Mouse (Mus musculus): ENCODE data around the gene Csnk1d. TPM values are rescaled to one million over a fixed set of nuclear protein-coding genes. Genes with fewer than 3 reads are reported as not detected.

The Csnk1d gene
- total and polyA plus RNA-seq, 3 experiments: 77.8 to 136 (median 96.8) TPM

GRCm38 (mm10) chr11:120964195-120965157, 26.7 kb downstream of the Csnk1d start:
- Histone ChIP-seq H3K9me3 (replicated peaks; ENCODE audit: low read length) (no peaks in the 10 kb centered on the region), H3K27me3 (replicated peaks) (no peaks in the 10 kb centered on the region), H3K9ac (ENCODE audit: insufficient read depth, low read depth) (no peak overlapping the region), H3K79me2 (replicated peaks; ENCODE audit: control insufficient read depth, extremely low read depth, insufficient read depth, poor library complexity, severe bottlenecking) (0 out of 2 replicates have a peak, but pooled peaks cover 3% of the 10 kb centered on the region), H3K4me2 (ENCODE audit: insufficient read depth, low read depth, poor library complexity, severe bottlenecking) (no peak overlapping the region), H3K36me3 (replicated peaks in 1 of 2; ENCODE audit: control insufficient read depth in 1 of 2, insufficient read depth in 1 of 2, low read length in 1 of 2) (peaks cover 82 to 100% of the 10 kb centered on the region in 2 experiments), H3K27ac (ENCODE audit: insufficient read depth, low read depth) (no peak overlapping the region), H3K4me1 (ENCODE audit: control insufficient read depth in 1 of 2, insufficient read depth in 2 of 2) (no peaks in the 10 kb centered on the region), H3K4me3 (replicated peaks in 1 of 3; ENCODE audit: low read depth in 2 of 3, low read length in 2 of 3, poor library complexity in 1 of 3) (no peak overlapping the region)
- dilution Hi-C loops (cut with MboI; ENCODE audit: extremely low pct_ligation_motif_present, extremely low pct_unique_long_range_greater_than_20kb, low sequenced_read_pairs): no loop called here
- DNase-seq (ENCODE audit: extremely low read depth): no peak
- in situ Hi-C loops (cut with MboI; ENCODE audit: low pct_ligation_motif_present, low pct_unique_long_range_greater_than_20kb, low sequenced_read_pairs): no loop called here
- no peak for TF ChIP-seq USF2 (conservative IDR thresholded peaks at IDR 0.05; ENCODE audit: low read depth, low read length)
- TF ChIP-seq EP300 (IDR thresholded peaks at IDR 0.05; ENCODE audit: low read length): no peak
- TF ChIP-seq USF1 (IDR thresholded peaks at IDR 0.05; ENCODE audit: low read depth, low read length): no peak

- no peaks in the 10 kb centered on the region for H3K9me3 ChIP-seq (replicated peaks; ENCODE audit: low read length)
- H3K4me3 ChIP-seq (replicated peaks in 1 of 3; ENCODE audit: low read depth in 2 of 3, low read length in 2 of 3, poor library complexity in 1 of 3): no peak overlapping the region
- no peak overlapping the region for H3K4me2 ChIP-seq (ENCODE audit: insufficient read depth, low read depth, poor library complexity, severe bottlenecking)
- H3K36me3 ChIP-seq (replicated peaks in 1 of 2; ENCODE audit: control insufficient read depth in 1 of 2, insufficient read depth in 1 of 2, low read length in 1 of 2): peaks cover 84 to 100% of the 10 kb centered on the region in 2 experiments
- H3K27me3 ChIP-seq (replicated peaks): no peaks in the 10 kb centered on the region
- H3K79me2 ChIP-seq (replicated peaks; ENCODE audit: control insufficient read depth, extremely low read depth, insufficient read depth, poor library complexity, severe bottlenecking): no peaks in the 10 kb centered on the region
- dilution Hi-C loops (cut with MboI; ENCODE audit: extremely low pct_ligation_motif_present, extremely low pct_unique_long_range_greater_than_20kb, low sequenced_read_pairs) (no loop called here), in situ Hi-C loops (cut with MboI; ENCODE audit: low pct_ligation_motif_present, low pct_unique_long_range_greater_than_20kb, low sequenced_read_pairs) (no loop called here)
- no peak overlapping the region for H3K9ac ChIP-seq (ENCODE audit: insufficient read depth, low read depth)
- TF ChIP-seq POLR2A (IDR thresholded peaks at IDR 0.05; ENCODE audit: low read depth, low read length) (peak; percentile 34; the same call in 1 of the 2 replicates), JUND (conservative IDR thresholded peaks at IDR 0.05; ENCODE audit: low read depth, low read length) (no peak)
- H3K27ac ChIP-seq (ENCODE audit: insufficient read depth, low read depth): no peak overlapping the region
- no peaks in the 10 kb centered on the region for H3K4me1 ChIP-seq (ENCODE audit: control insufficient read depth in 1 of 2, insufficient read depth in 2 of 2)
- no peak for DNase-seq (ENCODE audit: extremely low read depth)
Observed at GRCm38 (mm10) chr11:120962909-120963308, 28.2 kb downstream of the Csnk1d start.

- TF ChIP-seq ZMIZ1 (IDR thresholded peaks at IDR 0.05; ENCODE audit: low read depth, low read length) (peak; percentile 70), POLR2A (IDR thresholded peaks at IDR 0.05; ENCODE audit: low read depth, low read length) (peak; percentile 14; the same call in 1 of the 2 replicates), CHD2 (IDR thresholded peaks at IDR 0.05; ENCODE audit: low read length) (peak; percentile 14), POLR2AphosphoS2 (IDR thresholded peaks at IDR 0.05; ENCODE audit: low read depth, low read length) (peak; percentile 84), EP300 (IDR thresholded peaks at IDR 0.05; ENCODE audit: low read length) (no peak), ZNF384 (IDR thresholded peaks at IDR 0.05; ENCODE audit: low read depth, low read length) (no peak), ELF1 (IDR thresholded peaks at IDR 0.05; ENCODE audit: low read depth, low read length) (no peak)
- H3K4me1 ChIP-seq (ENCODE audit: control insufficient read depth in 1 of 2, insufficient read depth in 2 of 2): no peaks in the 10 kb centered on the region
- H3K36me3 ChIP-seq (replicated peaks in 1 of 2; ENCODE audit: control insufficient read depth in 1 of 2, insufficient read depth in 1 of 2, low read length in 1 of 2): peaks cover 84 to 100% of the 10 kb centered on the region in 2 experiments
- dilution Hi-C loops (cut with MboI; ENCODE audit: extremely low pct_ligation_motif_present, extremely low pct_unique_long_range_greater_than_20kb, low sequenced_read_pairs): no loop called here
- H3K9ac ChIP-seq (ENCODE audit: insufficient read depth, low read depth): no peak overlapping the region
- in situ Hi-C loops (cut with MboI; ENCODE audit: low pct_ligation_motif_present, low pct_unique_long_range_greater_than_20kb, low sequenced_read_pairs): no loop called here
- no peak overlapping the region for H3K4me2 ChIP-seq (ENCODE audit: insufficient read depth, low read depth, poor library complexity, severe bottlenecking)
- no peaks in the 10 kb centered on the region for H3K27me3 ChIP-seq (replicated peaks)
- no peaks in the 10 kb centered on the region for H3K9me3 ChIP-seq (replicated peaks; ENCODE audit: low read length)
- H3K79me2 ChIP-seq (replicated peaks; ENCODE audit: control insufficient read depth, extremely low read depth, insufficient read depth, poor library complexity, severe bottlenecking): no peaks in the 10 kb centered on the region
- DNase-seq (ENCODE audit: extremely low read depth): no peak
- H3K27ac ChIP-seq (ENCODE audit: insufficient read depth, low read depth): no peak overlapping the region
- H3K4me3 ChIP-seq (replicated peaks in 1 of 3; ENCODE audit: low read depth in 2 of 3, low read length in 2 of 3, poor library complexity in 1 of 3): no peak overlapping the region
Observed at GRCm38 (mm10) chr11:120962050-120962771, 28.9 kb downstream of the Csnk1d start.
